Mouse (Mus musculus) thymus, adult 2 months (tissue): Measurements from ENCODE around the gene Glo1.

Source experiments
- CTCF ChIP-seq: fragments of 200-500 bp; IDR thresholded peaks from 2 replicates; pipeline ENCODE4 v1.5.1; 2012; ENCODE audit warnings: mild to moderate bottlenecking, control low read depth, low read length, moderate library complexity, borderline replicate concordance; ENCODE audit not compliant: control insufficient read depth, poor library complexity, insufficient read depth; ENCODE audit errors: extremely low read depth
- POLR2A ChIP-seq: fragments of 200-500 bp; IDR thresholded peaks from 2 replicates; pipeline ENCODE4 v1.6.1; 2012; ENCODE audit warnings: mild to moderate bottlenecking, low read length, control low read depth, moderate library complexity; ENCODE audit not compliant: control insufficient read depth, poor library complexity, insufficient read depth; ENCODE audit errors: extremely low read depth

- no peak for TF ChIP-seq CTCF
- TF ChIP-seq POLR2A, result no peak
Measured at GRCm38 (mm10) chr17:30637714-30638113, 11.0 kb upstream of the Glo1 start.
